Mouse (Mus musculus) heart, embryonic 12.5 days (tissue): Measurements from ENCODE around the gene Serpina11. TPM values are rescaled to one million over a fixed set of nuclear protein-coding genes. Genes with fewer than 3 reads are reported as not detected.

Experiments
- ATAC-seq: fragments of 200-750 bp; cut with Nextera tagmentation; 2 replicates; pipeline ENCODE4 v1.8.0; 2017; ENCODE audit warnings: moderate TSS enrichment, moderate library complexity; ENCODE audit not compliant: insufficient number of reproducible peaks, low FRiP score
- H3K27ac ChIP-seq: fragments of 300-500 bp; sonication (generic); 2 replicates; pipeline ENCODE4 v1.5.1; 2016; ENCODE audit warnings: mild to moderate bottlenecking, moderate library complexity; ENCODE audit not compliant: poor library complexity, severe bottlenecking
- H3K27me3 ChIP-seq: fragments of 300-500 bp; sonication (generic); replicated peaks from 2 replicates; pipeline ENCODE4 v1.6.1; 2016; ENCODE audit warnings: mild to moderate bottlenecking, moderate library complexity
- H3K36me3 ChIP-seq: fragments of 300-500 bp; sonication (generic); 2 replicates; pipeline ENCODE4 v1.6.1; 2016; ENCODE audit warnings: mild to moderate bottlenecking, moderate library complexity
- H3K4me1 ChIP-seq: fragments of 300-500 bp; sonication (generic); replicated peaks from 2 replicates; pipeline ENCODE4 v1.6.1; 2016; ENCODE audit warnings: mild to moderate bottlenecking
- H3K4me2 ChIP-seq: fragments of 300-500 bp; sonication (generic); 2 replicates; pipeline ENCODE4 v1.6.1; 2016; ENCODE audit warnings: mild to moderate bottlenecking, moderate library complexity
- H3K4me3 ChIP-seq: fragments of 300-500 bp; sonication (generic); 2 replicates; pipeline ENCODE4 v1.5.1; 2016; ENCODE audit warnings: mild to moderate bottlenecking
- H3K9ac ChIP-seq: fragments of 300-500 bp; sonication (generic); 2 replicates; pipeline ENCODE4 v1.6.1; 2016; ENCODE audit warnings: mild to moderate bottlenecking, moderate library complexity
- H3K9me3 ChIP-seq: fragments of 300-500 bp; sonication (generic); replicated peaks from 2 replicates; pipeline ENCODE4 v1.6.1; 2016; ENCODE audit warnings: mild to moderate bottlenecking, moderate library complexity
- WGBS: fragments of 180-500 bp; shearing (Covaris S2); methylation state at CpG from one replicate; pipeline ENCODE4 v1.1.7; 2016; 5-methylcytosine and 5-hydroxymethylcytosine counted together
- polyA plus RNA-seq: library from polyadenylated mRNA; unstranded; fragments of >200 nt; fragmentation: Nextera tagmentation; extraction: Ambion mirVana; gene quantifications from 2 replicates; pipeline ENCODE4 v1.2.1, GENCODE M21; 2016

Serpina11 gene
- polyA plus RNA-seq: not detected in 2 replicates

DNA sequence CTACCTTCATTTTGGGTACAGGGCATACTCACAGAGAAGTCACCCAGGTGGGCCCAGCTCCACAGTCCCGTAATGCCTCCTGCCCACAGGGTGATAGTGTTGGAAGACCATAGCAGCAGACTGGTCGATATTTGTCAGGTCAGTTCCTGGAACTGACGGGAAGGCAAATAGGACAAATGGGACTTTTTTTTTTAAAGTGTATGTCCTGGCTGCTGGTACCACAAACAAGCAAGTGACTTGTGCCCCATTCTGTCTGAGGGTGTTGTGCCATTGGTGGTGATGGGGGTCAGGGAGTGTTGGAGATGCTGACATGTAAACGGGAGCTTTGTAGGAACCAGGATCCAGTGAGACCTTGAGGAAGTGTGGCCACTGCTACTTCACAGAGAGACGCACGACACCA, at the start of gene Serpina11:
Gene Serpina11 (minus strand): TSS at position 101 of the 400 bp plus-strand sequence.
- Histone ChIP-seq H3K9me3 (no peaks in the 10 kb centered on the region), H3K36me3 (no peaks in the 10 kb centered on the region), H3K27me3 (peaks cover 52% of the 10 kb centered on the region), H3K4me1 (no peaks in the 10 kb centered on the region), H3K27ac (no peak within 1 kb of the TSS), H3K4me2 (no peak within 1 kb of the TSS), H3K4me3 (no peak within 1 kb of the TSS), H3K9ac (no peak within 1 kb of the TSS)
- ATAC-seq: no peak
- 83% methylated on average over 6 of the region's 6 CpGs for WGBS

DNA sequence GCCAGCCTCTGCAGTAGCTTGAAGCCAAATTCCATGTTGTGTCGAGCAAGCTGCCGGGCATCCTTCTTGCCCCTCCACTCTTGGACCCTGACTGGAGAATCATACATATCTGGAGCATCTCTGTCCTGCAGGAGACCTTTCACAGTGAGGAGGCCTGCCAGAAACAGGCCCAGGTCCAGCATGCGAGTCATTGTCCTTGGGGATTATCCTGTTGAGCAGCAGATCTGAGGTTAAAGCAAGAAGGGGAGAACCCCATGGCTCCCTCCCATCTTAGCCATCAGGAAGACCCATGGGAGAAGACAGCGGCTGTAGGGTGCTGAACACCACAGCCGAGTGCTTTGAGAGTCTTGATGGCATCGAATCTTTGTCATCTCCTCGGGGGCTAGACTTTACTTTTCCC, 48.4 kb upstream of the Serpina11 start:
- Histone ChIP-seq H3K27ac (no peak overlapping the region), H3K4me2 (no peak overlapping the region), H3K9me3 (no peaks in the 10 kb centered on the region), H3K36me3 (no peaks in the 10 kb centered on the region), H3K4me3 (no peak overlapping the region), H3K4me1 (no peaks in the 10 kb centered on the region), H3K9ac (no peak overlapping the region), H3K27me3 (peaks cover 5% of the 10 kb centered on the region; the same call in 1 of the 2 replicates)
- 82% methylated on average over 7 of the region's 7 CpGs for WGBS
- ATAC-seq: no peak

DNA sequence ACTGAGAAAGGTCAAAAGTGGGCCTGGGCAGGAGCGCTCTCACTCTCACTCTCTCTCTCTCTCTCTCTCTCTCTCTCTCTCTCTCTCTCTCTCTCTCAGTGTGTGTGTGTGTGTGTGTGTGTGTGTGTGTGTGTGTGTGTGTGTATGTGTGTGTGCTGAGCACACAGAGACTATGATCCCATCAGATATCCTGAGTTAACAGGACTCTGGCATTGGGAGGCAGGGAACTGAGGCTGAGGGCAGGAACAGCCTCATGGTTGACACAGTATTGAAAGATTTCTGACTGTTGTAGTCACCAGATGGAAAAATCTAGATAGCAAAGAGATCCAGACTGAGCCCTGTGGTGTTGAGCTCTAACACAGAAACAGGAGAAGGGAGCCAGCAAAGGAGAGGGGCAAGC, 44.0 kb upstream of the Serpina11 start:
- H3K4me1 ChIP-seq: no peaks in the 10 kb centered on the region
- H3K27ac ChIP-seq: no peak overlapping the region
- 92% methylated on average over 1 of the region's 1 CpGs for WGBS
- peaks cover 9% of the 10 kb centered on the region; the same call in 1 of the 2 replicates for H3K27me3 ChIP-seq
- H3K4me3 ChIP-seq: no peak overlapping the region
- no peak overlapping the region for H3K4me2 ChIP-seq
- ATAC-seq: no peak
- no peak overlapping the region for H3K9ac ChIP-seq
- H3K9me3 ChIP-seq: no peaks in the 10 kb centered on the region
- H3K36me3 ChIP-seq: no peaks in the 10 kb centered on the region

DNA sequence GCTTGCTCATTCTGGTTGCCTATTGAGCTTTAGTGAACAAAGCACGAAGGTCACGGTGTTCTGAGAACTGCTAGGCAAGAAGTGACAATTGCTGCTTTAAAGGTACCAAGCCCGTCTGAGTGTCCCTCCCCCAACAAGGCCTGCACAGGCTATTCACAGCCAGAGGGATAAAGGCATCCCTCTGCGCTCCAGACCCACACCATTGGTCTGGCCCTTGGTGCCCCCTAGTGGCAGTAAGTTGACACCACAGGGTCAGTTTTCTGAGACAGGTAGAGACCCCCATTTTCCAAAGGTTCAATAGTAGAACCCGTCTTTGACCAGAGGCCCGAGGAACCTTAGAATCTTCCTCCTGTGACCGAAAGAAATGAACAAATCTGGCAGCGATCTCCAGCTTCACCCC, 40.2 kb upstream of the Serpina11 start:
- Histone ChIP-seq H3K36me3 (no peaks in the 10 kb centered on the region), H3K9me3 (no peaks in the 10 kb centered on the region), H3K27ac (no peak overlapping the region), H3K4me3 (no peak overlapping the region), H3K27me3 (peaks cover 15% of the 10 kb centered on the region; the same call in 1 of the 2 replicates), H3K9ac (no peak overlapping the region), H3K4me2 (no peak overlapping the region), H3K4me1 (no peaks in the 10 kb centered on the region)
- 38% methylated on average over 8 of the region's 8 CpGs for WGBS
- peak; percentile 54; the same call in 1 of the 2 replicates for ATAC-seq

DNA sequence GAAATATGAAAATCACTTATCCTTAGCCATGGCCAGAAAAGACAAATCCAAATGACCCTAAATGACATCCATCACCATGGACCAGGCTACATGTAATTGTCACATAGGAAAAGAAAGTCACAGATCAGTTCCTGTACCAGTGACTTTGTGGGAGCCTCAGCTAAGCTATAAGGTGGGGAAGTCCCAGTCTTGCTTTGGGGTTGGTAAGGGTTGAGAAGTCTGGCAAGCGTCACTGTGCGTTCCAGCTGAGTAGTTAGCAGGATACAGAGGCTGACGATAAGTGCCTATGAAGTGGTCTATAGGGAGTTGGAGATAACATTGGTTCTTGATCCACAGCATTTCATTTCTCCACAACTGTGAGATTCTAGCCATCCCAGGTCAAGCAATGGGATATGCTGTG, 25.5 kb upstream of the Serpina11 start:
- H3K36me3 ChIP-seq: no peaks in the 10 kb centered on the region
- 28% methylated on average over 3 of the region's 3 CpGs for WGBS
- no peak overlapping the region for H3K4me3 ChIP-seq
- no peak overlapping the region for H3K4me2 ChIP-seq
- H3K4me1 ChIP-seq: peaks cover 3% of the 10 kb centered on the region; the same call in 1 of the 2 replicates
- 0 out of 2 replicates have a peak, but pooled peaks cover 8% of the 10 kb centered on the region for H3K9me3 ChIP-seq
- H3K27me3 ChIP-seq: peaks cover 22% of the 10 kb centered on the region
- no peak overlapping the region for H3K27ac ChIP-seq
- no peak overlapping the region for H3K9ac ChIP-seq
- no peak for ATAC-seq

DNA sequence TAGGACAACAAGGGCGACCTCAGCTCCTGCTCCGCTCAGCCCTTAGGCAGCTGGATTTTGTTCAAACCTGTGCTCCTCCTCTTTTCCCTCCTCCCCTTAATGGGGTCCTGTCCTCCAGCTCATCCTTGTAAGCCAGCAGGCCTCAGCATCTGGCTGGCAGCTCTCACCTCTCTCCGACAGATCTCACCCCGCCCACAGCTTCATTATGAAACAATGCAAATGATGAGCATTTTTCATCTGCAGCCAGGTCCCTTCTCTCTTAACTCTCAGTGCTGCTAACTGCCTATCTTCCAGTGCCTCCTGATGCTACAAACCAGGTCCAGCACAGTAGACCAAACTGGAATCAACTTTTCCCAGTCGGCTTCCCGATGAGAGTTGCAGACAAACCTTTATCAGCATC, 23.9 kb upstream of the Serpina11 start, which contains the start of gene Serpina9:
Gene Serpina9 (minus strand): TSS at position 136 of the 400 bp plus-strand sequence.
- WGBS: 79% methylated on average over 6 of the region's 6 CpGs
- H3K4me1 ChIP-seq: peaks cover 3% of the 10 kb centered on the region; the same call in 1 of the 2 replicates
- no peak within 1 kb of the TSS for H3K4me2 ChIP-seq
- ATAC-seq: no peak
- H3K36me3 ChIP-seq: no peaks in the 10 kb centered on the region
- H3K4me3 ChIP-seq: no peak within 1 kb of the TSS
- no peak within 1 kb of the TSS for H3K27ac ChIP-seq
- H3K9me3 ChIP-seq: 0 out of 2 replicates have a peak, but pooled peaks cover 5% of the 10 kb centered on the region
- peaks cover 28% of the 10 kb centered on the region for H3K27me3 ChIP-seq
- H3K9ac ChIP-seq: no peak within 1 kb of the TSS

DNA sequence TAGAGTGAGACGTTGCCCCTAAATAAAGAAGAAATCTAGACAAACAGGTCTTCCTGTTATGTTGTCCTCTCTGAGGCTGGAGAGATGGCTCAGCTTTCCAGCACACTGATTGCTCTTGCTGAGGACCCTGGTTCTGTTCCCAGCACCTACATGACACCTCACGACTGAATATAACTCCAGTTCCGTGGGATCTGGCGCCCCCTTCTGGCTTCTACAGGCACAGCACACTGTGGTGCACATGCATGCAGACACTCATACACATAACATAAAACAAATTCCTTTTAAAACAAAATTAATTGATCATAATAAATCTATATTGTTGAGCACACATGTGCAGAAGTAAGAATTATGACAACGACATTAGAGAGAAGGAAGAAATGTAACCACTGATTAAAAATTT, 14.9 kb upstream of the Serpina11 start:
- H3K4me2 ChIP-seq: no peak overlapping the region
- ATAC-seq: no peak
- H3K9me3 ChIP-seq: 0 out of 2 replicates have a peak, but pooled peaks cover 8% of the 10 kb centered on the region
- H3K4me1 ChIP-seq: peaks cover 8% of the 10 kb centered on the region
- no peak overlapping the region for H3K9ac ChIP-seq
- no peak overlapping the region for H3K4me3 ChIP-seq
- 74% methylated on average over 5 of the region's 5 CpGs for WGBS
- H3K27me3 ChIP-seq: peaks cover 13% of the 10 kb centered on the region
- no peak overlapping the region for H3K27ac ChIP-seq
- no peaks in the 10 kb centered on the region for H3K36me3 ChIP-seq

DNA sequence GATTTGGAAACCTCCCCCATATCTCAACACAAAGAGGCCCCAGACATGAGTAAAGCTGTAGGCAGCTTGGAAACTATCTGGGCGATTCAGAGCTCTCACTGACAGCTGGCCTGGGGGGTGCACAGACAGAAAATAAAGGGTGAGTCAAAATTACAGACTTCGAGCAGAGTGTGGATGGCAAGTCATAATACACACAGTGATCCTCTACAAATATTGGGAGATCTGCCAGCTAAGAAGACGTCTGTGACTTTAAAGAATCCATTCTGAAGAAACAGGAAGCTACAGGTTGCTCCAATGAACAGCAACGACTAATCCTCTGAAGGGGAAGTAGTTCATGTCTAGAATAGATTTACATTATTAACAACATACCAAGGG, 13.5 kb upstream of the Serpina11 start:
- Histone ChIP-seq H3K4me1 (peaks cover 8% of the 10 kb centered on the region), H3K36me3 (no peaks in the 10 kb centered on the region), H3K9ac (no peak overlapping the region), H3K27ac (peak overlapping the region; percentile 79), H3K27me3 (peaks cover 17% of the 10 kb centered on the region), H3K4me2 (no peak overlapping the region), H3K9me3 (0 out of 2 replicates have a peak, but pooled peaks cover 6% of the 10 kb centered on the region), H3K4me3 (no peak overlapping the region)
- peak; percentile 34; the same call in 1 of the 2 replicates for ATAC-seq
- WGBS: 26% methylated on average over 4 of the region's 4 CpGs

DNA sequence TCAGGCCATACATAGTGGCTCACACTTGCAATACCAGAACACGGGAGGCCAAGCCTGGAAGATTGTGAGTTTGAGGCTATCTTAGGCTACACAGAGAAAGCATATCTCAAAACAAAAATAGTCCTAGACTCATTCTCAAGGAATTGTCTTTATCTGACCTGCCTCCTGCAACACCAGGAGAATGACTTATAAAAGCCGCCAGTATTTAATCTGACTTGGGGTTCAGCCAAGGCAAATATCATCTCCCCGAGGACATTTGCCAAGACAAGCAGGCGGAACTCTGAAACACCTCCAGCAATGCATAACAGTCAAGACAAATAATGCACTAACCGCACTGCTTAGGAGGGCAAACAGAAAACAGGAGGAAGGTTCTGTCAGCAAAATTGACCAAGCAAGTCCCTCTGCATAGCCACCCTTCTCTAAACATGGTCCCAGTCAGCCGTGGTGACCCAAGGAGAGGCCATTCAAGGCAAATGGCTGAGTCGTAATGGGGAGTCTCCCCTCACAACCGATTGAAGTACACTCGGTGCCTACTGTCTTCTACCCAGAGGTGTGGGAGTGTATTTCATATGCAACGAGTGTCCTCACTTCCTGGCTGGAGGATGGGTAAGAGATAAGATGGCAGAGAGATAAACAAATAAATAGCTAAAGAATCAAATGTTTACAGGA, 12.9 kb upstream of the Serpina11 start:
- peak overlapping the region; percentile 79 for H3K27ac ChIP-seq
- H3K9me3 ChIP-seq: 0 out of 2 replicates have a peak, but pooled peaks cover 5% of the 10 kb centered on the region
- no peaks in the 10 kb centered on the region for H3K36me3 ChIP-seq
- peaks cover 19% of the 10 kb centered on the region for H3K27me3 ChIP-seq
- peaks cover 8% of the 10 kb centered on the region for H3K4me1 ChIP-seq
- 32% methylated on average over 10 of the region's 10 CpGs for WGBS
- no peak overlapping the region for H3K4me2 ChIP-seq
- no peak overlapping the region for H3K4me3 ChIP-seq
- no peak overlapping the region for H3K9ac ChIP-seq
- ATAC-seq: peak; percentile 74

DNA sequence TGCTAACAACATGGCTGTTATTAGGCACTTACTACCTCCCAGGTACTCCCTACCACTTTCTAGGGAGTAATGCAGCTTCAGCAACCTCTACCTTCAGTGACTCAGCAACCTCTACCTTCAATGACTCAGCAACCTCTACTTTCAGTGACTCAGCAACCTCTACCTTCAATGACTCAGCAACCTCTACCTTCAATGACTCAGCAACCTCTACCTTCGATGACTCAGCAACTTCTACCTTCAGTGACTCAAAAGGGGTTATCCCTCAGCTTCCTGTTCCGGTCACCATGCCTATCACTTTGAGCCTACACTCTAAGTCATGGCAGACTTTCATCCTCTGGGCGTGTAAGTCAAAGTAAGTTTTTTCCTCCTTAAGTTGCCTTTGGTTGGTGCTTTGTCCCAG, 10.8 kb upstream of the Serpina11 start:
- Histone ChIP-seq H3K9me3 (0 out of 2 replicates have a peak, but pooled peaks cover 5% of the 10 kb centered on the region), H3K27ac (no peak overlapping the region), H3K9ac (no peak overlapping the region), H3K4me2 (no peak overlapping the region), H3K4me1 (peaks cover 8% of the 10 kb centered on the region), H3K27me3 (peaks cover 39% of the 10 kb centered on the region), H3K4me3 (no peak overlapping the region), H3K36me3 (no peaks in the 10 kb centered on the region)
- no peak for ATAC-seq
- WGBS: 81% methylated on average over 3 of the region's 3 CpGs

DNA sequence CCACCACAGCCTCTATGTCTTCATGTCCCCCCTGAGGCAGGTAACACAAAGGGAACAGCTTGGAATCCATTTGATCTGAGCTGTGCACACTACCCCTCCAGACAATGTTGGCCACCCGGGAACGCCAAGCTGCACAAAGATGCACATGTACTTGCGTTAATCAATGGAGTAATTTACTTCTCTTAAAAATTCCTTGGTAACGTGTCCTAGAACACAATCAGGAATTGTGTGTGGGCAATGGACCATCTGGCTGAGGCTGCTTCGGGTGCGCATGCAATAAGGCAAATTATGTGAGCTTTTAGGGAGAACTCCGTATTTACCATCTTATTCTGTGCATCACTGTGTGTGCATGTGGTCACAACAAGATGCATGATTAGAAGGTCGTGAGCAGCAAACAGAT, 9.9 kb upstream of the Serpina11 start:
- H3K4me2 ChIP-seq: no peak overlapping the region
- H3K36me3 ChIP-seq: no peaks in the 10 kb centered on the region
- ATAC-seq: no peak
- no peak overlapping the region for H3K27ac ChIP-seq
- 0 out of 2 replicates have a peak, but pooled peaks cover 4% of the 10 kb centered on the region for H3K9me3 ChIP-seq
- H3K27me3 ChIP-seq: peaks cover 43% of the 10 kb centered on the region
- peaks cover 8% of the 10 kb centered on the region for H3K4me1 ChIP-seq
- no peak overlapping the region for H3K4me3 ChIP-seq
- 88% methylated on average over 8 of the region's 8 CpGs for WGBS
- no peak overlapping the region for H3K9ac ChIP-seq
